Mouse (Mus musculus) retina, postnatal 7 days (tissue): ENCODE results near the gene Hip1r.

ENCODE experiments used
- DNase-seq: peaks from one replicate; pipeline ENCODE4 v3.0.0-alpha.2; 2012; ENCODE audit warnings: low read depth, low spot score

Hip1r gene

GRCm38 (mm10) chr5:124017941-124018340, 44.5 kb downstream of the Hip1r start:
- DNase-seq = no peak

GRCm38 (mm10) chr5:124018651-124019050, 45.2 kb downstream of the Hip1r start:
- DNase-seq = no peak

GRCm38 (mm10) chr5:124019348-124020216, 46.2 kb downstream of the Hip1r start:
- DNase-seq = no peak

DNA sequence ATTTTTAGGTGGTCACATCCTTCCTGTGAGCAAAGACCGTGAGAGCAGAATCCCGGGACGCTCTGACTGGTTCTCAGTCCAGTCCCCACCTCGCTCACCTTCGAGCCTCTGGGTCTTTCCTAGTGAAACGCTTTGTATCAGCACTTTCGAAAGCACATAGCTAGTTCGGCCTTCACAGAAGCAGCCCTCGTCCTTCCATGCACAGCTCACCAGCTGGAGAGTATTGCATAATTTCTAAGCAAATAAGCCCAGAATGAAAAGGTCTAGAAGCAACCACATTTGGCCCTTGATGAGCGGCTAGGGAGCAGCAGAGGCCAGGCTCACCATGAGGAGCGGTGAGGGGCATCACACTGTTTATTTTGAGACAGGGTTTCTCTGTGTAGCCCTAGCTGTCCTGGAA, 47.7 kb downstream of the Hip1r start:
- no peak for DNase-seq

GRCm38 (mm10) chr5:124021701-124022100, 48.3 kb downstream of the Hip1r start:
- DNase-seq = no peak

- DNase-seq = no peak
Observed at GRCm38 (mm10) chr5:124022365-124022764, 48.9 kb downstream of the Hip1r start.

DNA sequence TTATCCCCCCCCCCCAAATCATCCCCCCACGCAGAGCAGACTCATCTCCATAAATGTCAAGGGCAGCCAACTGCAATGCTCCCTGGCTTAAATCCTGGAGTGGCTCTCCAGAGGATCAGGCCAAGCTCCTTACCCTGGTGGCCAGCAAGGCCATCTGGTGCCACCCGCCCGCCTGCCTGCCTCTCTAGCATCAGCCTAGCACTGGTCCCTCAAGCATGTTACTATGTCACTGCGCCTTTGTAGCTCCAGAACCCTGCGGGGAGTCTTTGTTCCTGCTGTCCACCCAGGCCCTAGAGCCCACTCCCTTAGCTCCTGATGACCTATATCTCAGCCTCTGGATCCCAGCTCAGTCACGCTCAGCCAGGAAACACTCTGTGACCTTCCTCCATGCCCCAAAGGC, 51.2 kb downstream of the Hip1r start:
- peak; percentile 80 for DNase-seq

GRCm38 (mm10) chr5:124025146-124025545, 51.7 kb downstream of the Hip1r start:
- no peak for DNase-seq

GRCm38 (mm10) chr5:124025587-124026441, 52.4 kb downstream of the Hip1r start:
- no peak for DNase-seq

DNA sequence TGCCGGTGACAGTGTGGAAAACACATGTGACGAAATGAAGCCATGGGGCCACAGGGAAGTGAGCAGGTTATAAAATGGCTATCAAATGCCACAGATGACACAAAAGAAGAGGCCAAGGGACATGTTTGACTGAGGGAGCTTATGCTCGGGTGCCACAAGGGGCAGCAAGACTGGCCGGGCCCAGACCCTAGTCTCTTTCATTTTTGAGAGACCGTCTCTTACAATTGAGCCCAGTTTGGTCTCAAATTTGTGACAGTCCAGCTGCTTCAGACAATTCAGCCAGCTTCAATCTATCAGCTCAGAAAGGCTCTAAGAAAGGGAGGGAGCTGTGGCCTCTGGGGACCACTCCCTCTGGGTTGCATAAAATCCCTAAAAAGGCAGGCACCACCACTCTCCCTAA, 53.1 kb downstream of the Hip1r start:
- no peak for DNase-seq

DNA sequence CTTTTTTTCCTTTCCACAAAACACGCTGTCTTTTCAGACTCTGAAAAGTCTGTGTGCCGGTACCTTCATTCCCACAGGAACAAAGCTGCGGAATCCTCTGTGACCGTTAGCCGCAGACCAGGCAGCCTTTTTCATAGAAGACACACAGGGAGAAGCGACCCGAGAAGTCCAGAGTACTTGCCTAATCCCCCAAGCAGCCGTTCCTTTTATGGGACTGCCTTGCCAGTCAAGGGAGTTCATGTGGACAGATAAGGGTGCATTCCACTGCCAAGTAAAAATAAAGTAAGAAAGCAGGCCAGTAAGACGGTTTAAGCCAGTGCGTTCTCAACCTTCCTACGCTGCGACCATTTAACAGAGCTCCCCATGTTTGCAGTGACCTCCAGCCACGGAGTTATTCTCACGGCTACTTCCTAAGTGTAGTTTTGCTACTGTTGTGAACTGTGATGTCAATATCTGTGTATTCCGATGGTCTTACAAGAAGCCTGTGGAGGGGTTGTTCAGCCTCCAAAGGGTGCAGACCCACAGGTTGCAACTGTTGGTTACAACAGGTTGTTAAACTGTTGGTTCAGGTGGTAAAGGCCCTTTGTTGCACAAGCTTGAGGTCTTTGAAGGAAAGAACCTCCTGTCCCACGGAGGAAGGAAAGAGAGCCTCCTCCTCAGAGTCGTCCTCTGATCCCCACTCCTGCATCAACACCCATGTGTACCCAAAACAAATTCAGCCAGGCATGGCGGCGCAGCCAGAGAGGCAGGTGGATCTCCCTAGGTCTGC, 54.5 kb downstream of the Hip1r start:
- DNase-seq = no peak

- no peak for DNase-seq
Observed at GRCm38 (mm10) chr5:124028680-124029079, 55.3 kb downstream of the Hip1r start.

GRCm38 (mm10) chr5:124029220-124030035, 56.0 kb downstream of the Hip1r start:
- DNase-seq = no peak

DNA sequence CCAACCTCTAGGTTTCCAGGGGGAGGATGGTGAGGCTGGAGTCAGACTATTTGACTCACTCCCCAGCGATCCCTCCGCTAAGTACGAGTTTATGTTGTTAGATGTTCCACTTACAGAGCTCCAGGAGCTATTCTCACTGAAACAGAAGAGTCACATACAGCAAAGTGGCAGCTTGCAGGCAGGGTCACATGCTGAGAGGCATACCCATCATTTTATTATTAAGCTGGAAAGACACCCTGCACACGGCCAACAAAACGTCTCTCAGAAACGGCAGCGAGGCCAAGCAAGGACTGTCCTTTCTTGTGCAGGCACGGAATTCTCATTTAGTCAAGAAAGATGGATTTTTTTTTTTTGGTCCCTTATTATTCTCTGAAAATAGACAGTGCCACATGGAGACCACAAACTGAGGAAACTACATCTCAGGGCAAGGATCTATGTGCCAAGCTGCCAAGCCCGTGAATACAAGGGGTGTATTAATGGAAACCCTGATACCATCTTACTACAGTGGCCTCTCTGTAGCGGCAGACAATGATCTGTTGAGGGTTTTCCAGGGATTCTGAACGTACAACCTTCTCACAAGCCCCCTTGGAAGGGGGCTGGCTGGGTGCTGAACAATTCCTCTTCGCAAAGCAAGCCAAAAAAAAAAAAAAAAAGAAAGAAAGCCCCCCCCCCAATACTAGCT, 57.1 kb downstream of the Hip1r start:
- no peak for DNase-seq

DNA sequence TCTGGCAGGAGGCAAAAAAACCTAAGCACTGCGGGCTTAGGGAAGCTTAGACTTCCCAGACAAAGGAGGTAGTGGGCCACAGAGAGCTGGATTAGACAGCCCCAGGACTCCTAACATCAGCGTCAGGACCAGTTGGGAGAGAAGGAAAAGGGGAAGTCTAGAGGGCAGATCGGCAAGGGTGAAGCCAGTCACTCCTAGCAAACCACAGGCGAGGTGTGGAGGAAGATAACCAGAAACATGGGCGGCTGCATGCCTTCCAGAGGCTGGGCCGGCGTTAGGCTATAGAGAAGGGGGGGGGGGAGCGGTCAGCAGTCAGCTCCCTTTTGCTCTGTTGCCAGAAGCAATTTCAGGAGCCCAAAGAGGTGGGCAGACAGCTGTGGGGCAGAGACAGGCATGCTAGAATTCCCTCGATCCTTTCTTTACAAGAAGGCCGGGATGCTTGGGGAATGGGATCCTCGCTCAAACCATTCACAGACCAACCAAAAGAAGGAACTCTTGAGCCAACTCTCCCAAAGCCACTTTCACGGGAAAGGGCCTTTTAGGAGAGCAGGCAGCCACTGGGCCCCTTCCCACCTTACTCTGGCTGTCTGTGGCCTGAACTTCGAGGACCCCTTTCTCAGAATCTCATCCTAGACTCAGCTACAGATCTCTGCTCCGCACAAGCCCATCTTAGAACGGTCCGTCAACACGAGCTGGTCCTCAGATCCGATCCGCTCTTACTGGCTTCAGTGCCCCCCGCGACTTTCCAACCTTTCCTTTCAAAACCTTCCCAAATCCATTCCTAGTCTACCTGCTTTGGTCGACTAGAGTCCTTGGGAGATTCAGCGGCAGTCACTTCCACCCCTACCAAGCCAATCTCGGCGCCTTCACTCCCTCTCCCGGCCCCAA, 57.9 kb downstream of the Hip1r start:
- no peak for DNase-seq

DNA sequence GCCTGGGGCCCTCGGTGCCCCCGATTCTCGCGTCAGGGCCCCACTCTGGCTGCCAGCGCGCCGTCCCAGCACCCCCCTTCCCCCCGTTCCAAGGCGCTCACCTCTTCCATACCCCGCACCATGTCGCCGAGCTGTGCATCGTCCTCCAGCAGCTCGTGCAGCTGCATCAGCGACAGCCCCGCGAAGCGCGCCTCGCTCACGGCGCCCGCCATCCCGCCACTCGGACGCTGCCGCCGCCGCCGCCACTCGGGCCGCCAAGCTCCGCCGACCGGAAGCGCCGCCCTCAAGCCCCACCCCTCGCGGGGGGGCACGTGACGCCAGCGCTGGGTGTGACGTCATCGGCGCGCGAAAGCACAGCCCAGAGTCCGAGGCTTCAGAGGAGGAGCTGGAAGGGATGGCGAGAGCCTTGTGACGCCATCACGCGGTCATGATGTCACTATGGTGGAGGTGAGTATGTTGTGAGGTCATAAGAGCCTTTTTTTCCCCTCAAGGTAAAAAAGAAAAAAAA, 58.6 kb downstream of the Hip1r start, which contains the start of gene Vps37b:
Gene Vps37b, minus strand, starts transcription at position 270 of the 508 bp plus-strand sequence.
- DNase-seq = peak; percentile 86

- DNase-seq = no peak
Observed at GRCm38 (mm10) chr5:124034471-124034870, 61.0 kb downstream of the Hip1r start.

DNA sequence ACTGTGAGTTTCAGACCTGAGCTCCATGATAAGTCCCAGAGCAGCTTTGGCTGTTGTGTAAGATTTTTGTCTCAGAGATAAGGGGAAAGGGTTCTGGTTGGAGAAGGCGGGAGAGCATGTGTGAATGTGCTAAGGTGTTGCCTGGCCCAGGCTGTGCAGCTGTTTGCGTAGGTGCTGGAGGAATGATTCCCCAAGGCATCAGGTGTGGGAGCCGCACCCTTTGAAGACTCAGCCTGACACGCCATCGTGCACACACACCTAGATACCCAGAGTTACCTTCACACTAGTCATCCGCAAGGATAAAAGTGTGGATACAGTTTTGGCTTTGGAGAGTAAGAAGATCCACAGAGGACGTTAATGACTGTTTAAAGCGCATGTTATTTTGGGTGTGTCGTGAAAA, 62.0 kb downstream of the Hip1r start:
- no peak for DNase-seq

GRCm38 (mm10) chr5:124035806-124036205, 62.4 kb downstream of the Hip1r start:
- no peak for DNase-seq
